Mouse (Mus musculus) brain, embryonic 14.5 days (tissue): ENCODE results near the gene Cdc42bpg.

Experiments used
- CTCF ChIP-seq: fragments of 200-500 bp; IDR thresholded peaks from 2 replicates; pipeline ENCODE4 v1.5.1; 2012; ENCODE audit warnings: inconsistent platforms, mild to moderate bottlenecking, moderate library complexity, borderline replicate concordance; ENCODE audit not compliant: insufficient read depth, insufficient read length; ENCODE audit errors: extremely low read depth
- POLR2A ChIP-seq: fragments of 200-500 bp; IDR thresholded peaks from 2 replicates; pipeline ENCODE4 v1.6.1; 2012; ENCODE audit warnings: mild to moderate bottlenecking, inconsistent platforms, borderline replicate concordance; ENCODE audit not compliant: poor library complexity, insufficient read depth, insufficient read length, severe bottlenecking; ENCODE audit errors: extremely low read depth

GRCm38 (mm10) chr19:6275740-6276389, 30.4 kb upstream of the Cdc42bpg start:
- TF ChIP-seq POLR2A (no peak), CTCF (no peak)
